Mouse (Mus musculus) c-Kit-positive CD71-positive TER-119-negative erythroid progenitor cells, embryonic 14.5 days (primary cell): Measurements from ENCODE around the gene Tdp2.

Experiments used
- DNase-seq: peaks from one replicate; pipeline ENCODE4 v3.0.0-alpha.2; 2013; ENCODE audit warnings: low read depth

Gene Tdp2

GRCm38 (mm10) chr13:24880704-24881103 lies 49.2 kb downstream of the Tdp2 start:
- DNase-seq = no peak

DNA sequence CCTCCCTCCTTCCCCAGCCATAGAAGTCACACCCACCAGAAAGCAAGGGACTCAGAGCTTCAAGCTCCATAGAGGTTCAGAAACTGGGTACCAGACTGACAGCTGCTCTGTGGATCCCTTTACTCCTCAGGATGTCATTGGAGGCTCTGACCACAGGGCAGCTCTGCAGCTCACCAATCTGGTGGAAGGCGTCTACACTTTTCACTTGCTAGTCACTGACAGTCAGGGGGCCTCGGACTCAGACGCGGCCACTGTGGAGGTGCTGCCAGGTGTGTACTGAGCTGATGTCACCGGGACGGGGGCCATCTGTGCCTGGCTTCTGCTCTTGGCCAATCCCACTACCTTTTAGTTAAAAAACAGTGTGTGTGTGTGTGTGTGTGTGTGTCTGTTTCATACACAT lies 50.9 kb downstream of the Tdp2 start:
- no peak for DNase-seq

- DNase-seq = no peak
Measured at GRCm38 (mm10) chr13:24889554-24889953, 58.1 kb downstream of the Tdp2 start.
